Mouse (Mus musculus): Measurements from ENCODE around the gene Prkca.
A peak's percentile ranks its signal among the peaks of the same experiment; 100 is the strongest.

Gene Prkca

GRCm38 (mm10) chr11:108206602-108207001 lies 137.1 kb downstream of the Prkca start:
- no peak for DNase-seq (ENCODE audit: low read depth, low spot score)

- peak; percentile 5 for DNase-seq (ENCODE audit: low read depth, low spot score)
Observed at GRCm38 (mm10) chr11:108204895-108205248, 138.9 kb downstream of the Prkca start.

DNA sequence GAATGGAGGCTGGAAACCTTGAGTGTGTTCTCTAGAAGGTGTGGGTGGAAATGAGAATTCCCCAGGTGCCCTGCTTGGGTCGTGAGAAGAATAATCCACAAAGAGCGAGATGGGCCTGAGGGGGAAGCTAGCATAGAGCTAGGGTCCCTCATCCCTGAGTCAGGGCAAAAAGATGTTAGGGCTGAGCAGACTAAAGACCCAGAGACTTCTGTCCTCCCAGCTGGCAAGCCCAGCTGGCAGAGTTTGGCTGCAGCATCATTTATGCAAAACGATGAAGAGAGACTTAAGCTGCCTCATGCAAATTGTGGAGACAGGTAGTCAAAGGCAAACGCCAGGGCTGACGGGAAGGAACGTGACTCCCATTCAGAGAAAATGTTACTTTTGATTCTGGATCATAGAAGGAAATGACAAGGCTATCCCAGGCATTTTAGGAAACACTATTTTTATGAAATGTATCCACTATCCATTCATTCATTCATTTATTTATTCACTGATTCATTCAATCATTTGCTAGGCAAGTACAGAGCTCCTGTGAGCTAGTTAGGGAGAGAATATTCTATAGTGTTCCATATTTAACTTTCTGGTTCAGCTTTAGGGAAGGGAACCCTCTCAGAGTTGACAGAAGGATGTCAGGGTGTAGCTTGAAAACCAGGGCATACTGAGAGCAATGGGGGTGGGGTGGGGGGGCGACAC lies 139.4 kb downstream of the Prkca start:
- DNase-seq (ENCODE audit: low read depth, low spot score) = no peak

DNA sequence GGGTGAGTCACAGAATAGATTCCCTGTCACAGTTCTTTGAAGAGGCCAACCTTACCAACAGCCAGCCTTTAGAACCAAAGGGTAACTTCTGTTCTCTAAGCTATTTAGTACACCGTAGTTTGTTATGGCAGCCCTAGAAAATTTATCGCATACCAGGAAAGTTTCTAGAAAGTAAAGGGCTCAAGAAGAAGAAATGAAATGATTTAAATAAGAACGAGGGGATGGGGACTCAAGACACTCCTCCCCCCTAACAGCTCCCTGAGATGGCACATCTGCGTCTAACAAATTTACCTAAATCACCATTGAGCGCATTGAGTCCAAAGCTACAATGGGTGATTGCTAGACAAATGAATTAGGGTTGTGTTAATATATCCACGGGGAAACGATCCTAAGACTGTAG lies 140.9 kb downstream of the Prkca start:
- DNase-seq (ENCODE audit: low read depth, low spot score) = no peak

- DNase-seq (ENCODE audit: low read depth, low spot score) = no peak
Observed at GRCm38 (mm10) chr11:108200679-108201586, 142.8 kb downstream of the Prkca start.

GRCm38 (mm10) chr11:108199429-108199985 lies 144.2 kb downstream of the Prkca start:
- DNase-seq (ENCODE audit: low read depth, low spot score) = no peak

GRCm38 (mm10) chr11:108198592-108198991 lies 145.1 kb downstream of the Prkca start:
- DNase-seq (ENCODE audit: low read depth, low spot score) = no peak

DNA sequence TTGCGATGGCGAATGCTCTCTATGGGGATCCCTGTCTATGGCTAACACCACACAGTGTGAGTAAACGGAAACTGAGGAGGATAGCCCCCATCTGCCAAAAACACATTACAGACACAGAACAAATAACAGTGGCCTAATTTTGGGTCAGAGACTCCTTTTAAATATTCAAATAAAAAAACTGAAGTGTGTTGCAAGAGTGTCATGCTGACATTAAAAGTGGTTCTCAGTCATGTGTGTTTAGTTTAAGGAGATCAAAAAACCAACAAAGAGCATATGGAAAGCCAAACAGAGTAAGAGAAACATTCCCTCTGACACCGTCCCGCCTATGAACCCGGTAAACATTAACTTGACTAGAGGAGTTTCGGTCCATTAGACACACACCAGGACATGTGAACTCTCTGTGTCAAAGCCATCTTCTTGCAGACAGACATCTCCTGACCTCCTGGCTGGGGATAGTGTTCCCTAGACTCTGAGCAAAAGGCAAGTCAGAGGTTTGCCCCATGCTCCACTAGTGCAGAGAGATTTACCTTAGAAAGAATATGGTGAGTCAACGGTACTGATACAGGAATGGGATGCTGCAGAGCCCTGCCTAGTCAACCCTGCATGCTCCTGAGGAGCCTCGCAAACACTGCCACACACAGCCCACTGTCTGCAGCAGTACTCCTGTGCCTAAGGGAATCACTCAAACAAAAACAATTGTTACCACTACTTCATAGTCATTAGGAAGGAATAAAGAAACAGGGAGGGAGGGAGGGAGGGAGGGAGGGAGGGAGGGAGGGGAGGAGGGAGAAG lies 146.1 kb downstream of the Prkca start:
- no peak for DNase-seq (ENCODE audit: low read depth, low spot score)

DNA sequence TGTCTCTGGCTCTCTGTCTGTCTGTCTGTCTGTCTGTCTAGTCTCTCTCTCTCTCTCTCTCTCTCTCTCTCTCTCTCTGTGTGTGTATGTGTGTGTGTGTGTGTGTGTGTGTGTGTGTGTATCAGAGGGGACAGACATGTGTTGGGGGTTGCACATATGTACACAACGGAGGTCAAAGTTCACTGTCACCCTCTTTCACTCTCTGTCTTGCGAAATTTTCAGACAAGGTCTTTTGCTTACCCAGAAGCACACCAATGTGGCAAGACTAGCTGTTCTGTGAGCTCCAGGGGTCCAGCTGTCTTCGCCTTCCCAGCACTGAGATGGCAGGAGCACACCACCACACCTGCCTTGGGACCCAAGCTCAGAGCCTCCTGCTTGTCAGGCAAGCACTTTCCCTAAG lies 146.9 kb downstream of the Prkca start:
- no peak for DNase-seq (ENCODE audit: low read depth, low spot score)

DNA sequence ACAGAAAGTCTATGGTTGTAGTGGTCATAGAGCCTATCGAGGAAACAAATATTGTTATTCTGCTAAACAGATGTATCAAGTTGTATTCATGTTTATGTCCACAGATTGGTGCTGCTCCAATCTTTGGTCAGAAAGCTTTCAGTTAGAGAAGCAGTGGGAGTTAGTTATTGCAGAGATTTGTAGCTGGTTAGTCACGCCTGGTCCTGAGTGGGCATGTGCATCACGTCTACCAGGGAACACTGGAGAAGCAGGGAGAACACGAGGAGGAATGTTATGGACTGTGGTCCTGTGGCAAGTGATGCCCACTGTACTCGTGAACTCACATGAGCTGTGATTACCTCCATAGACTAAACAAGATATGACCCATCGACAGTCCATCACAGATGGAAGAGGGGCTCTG lies 153.4 kb downstream of the Prkca start:
- DNase-seq (ENCODE audit: low read depth, low spot score) = no peak

DNA sequence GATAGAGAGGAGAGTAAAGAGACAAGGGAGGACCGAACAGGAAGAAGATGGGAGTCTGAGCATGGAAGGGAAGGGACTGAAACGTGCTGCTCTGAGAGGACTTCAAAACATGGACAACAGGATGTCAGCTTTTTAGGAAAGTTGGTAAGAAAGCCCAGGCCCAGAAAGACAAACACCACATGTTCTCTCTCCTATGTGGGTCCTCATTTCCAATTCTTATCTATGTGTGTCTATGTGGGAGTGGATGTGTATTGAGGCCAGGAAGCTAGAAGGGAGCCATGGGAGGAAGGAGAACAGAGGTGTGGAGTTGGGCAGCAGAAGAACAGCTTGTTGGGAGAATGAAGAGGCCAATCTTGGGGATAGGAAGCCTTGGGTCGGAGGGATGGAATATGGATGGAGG lies 154.4 kb downstream of the Prkca start:
- no peak for DNase-seq (ENCODE audit: low read depth, low spot score)

GRCm38 (mm10) chr11:108182421-108182820 lies 161.3 kb downstream of the Prkca start:
- DNase-seq (ENCODE audit: low read depth, low spot score) = no peak

GRCm38 (mm10) chr11:108181012-108181713 lies 162.6 kb downstream of the Prkca start:
- DNase-seq (ENCODE audit: low read depth, low spot score) = no peak

- DNase-seq (ENCODE audit: low read depth, low spot score) = no peak
Observed at GRCm38 (mm10) chr11:108178802-108179201, 164.9 kb downstream of the Prkca start.

DNA sequence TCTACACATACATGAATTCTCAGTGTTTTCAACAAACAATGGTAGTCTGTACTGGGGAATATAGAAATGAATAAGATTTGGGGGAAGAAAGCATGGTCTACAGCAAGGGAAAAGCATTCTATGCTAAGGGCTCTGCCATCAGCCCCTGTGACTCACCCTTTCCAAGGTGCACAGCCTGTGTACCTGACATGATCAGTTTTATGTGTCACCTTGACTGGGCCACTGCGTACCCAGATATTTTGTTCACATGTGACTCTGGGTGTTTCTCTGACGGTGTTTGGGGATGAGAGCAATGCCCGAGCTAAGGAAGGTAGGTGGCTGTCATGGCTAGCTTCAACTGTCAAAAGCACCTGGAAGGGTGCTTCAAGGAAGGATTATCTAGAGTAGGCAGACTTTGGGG lies 165.5 kb downstream of the Prkca start:
- no peak for DNase-seq (ENCODE audit: low read depth, low spot score)

- DNase-seq (ENCODE audit: low read depth, low spot score) = no peak
Observed at GRCm38 (mm10) chr11:108176715-108177114, 167.0 kb downstream of the Prkca start.

DNA sequence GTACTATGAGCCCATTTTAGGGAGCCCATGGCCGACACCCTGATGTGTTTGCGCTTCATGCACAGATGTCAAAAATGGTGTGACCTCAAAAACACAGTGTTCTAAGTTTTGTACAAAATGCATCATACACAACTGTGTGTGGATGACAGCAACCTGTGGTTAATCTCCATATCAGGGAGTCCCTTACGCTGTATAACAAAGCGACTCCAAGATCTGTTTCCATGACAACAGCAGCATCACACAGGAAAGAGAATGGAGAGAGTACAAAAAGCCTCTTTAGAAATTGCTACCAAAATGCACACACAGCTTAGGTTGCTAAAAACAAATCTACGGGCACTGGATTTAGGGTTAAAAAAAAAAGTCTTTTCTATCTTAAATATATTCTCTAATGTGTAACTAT lies 171.8 kb downstream of the Prkca start:
- DNase-seq (ENCODE audit: low read depth, low spot score) = peak; percentile 31

DNA sequence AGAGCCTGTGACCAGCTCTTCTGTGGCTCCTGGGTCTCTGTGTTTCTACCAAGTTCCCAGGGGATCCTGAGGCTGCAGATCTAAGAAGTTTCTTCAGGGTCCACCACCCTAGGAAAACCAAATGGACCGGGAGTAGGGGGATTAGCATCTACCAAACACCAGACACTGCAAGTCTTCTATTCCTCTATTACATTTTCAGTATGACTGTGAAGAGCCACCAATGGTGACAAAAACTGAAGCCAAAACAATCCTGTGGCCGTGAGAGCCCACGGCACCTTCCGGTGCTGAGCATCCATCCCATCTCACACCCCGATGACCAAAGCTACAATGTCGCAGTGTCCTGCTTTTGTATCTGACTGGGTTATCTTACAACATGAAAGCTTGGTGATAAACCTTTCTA lies 172.5 kb downstream of the Prkca start:
- no peak for DNase-seq (ENCODE audit: low read depth, low spot score)

GRCm38 (mm10) chr11:108170107-108170506 lies 173.6 kb downstream of the Prkca start:
- no peak for DNase-seq (ENCODE audit: low read depth, low spot score)

GRCm38 (mm10) chr11:108165725-108166124 lies 178.0 kb downstream of the Prkca start:
- no peak for DNase-seq (ENCODE audit: low read depth, low spot score)

- DNase-seq (ENCODE audit: low read depth, low spot score) = no peak
Observed at GRCm38 (mm10) chr11:108162639-108163038, 181.1 kb downstream of the Prkca start.

Measured in R1 (cell line).